Mouse (Mus musculus) kidney, adult 2 months (tissue): Measurements from ENCODE around the gene Psme1. TPM values are rescaled to one million over a fixed set of nuclear protein-coding genes. Genes with fewer than 3 reads are reported as not detected.

Experiments used
- DNase-seq: peaks from one replicate; pipeline ENCODE4 v3.0.0; 2021
- H3K27ac ChIP-seq: fragments of 200-500 bp; 2 replicates; pipeline ENCODE4 v1.5.1; 2012; ENCODE audit warnings: low read depth, low read length, control low read depth, inconsistent platforms; ENCODE audit not compliant: insufficient read depth
- H3K27me3 ChIP-seq: fragments of 200-500 bp; replicated peaks from 2 replicates; pipeline ENCODE4 v1.6.1; 2012; ENCODE audit warnings: mild to moderate bottlenecking, moderate library complexity, low read length, inconsistent platforms; ENCODE audit not compliant: control insufficient read depth, insufficient read depth
- H3K36me3 ChIP-seq: fragments of 200-500 bp; 2 replicates; pipeline ENCODE4 v1.6.1; 2012; ENCODE audit warnings: mild to moderate bottlenecking, moderate library complexity, low read length, inconsistent platforms; ENCODE audit not compliant: control insufficient read depth, insufficient read depth
- H3K4me1 ChIP-seq: fragments of 200-500 bp; 2 replicates; pipeline ENCODE4 v1.6.1; 2011; ENCODE audit warnings: low read length; ENCODE audit not compliant: control insufficient read depth, insufficient read depth
- H3K4me3 ChIP-seq: fragments of 200-500 bp; 2 replicates; pipeline ENCODE4 v1.5.1; 2011; ENCODE audit warnings: mild to moderate bottlenecking, low read depth, low read length, control low read depth; ENCODE audit not compliant: insufficient read depth
- CTCF ChIP-seq: fragments of 200-500 bp; conservative IDR thresholded peaks from 2 replicates; pipeline ENCODE4 v1.5.1; 2011; ENCODE audit warnings: low read depth, mild to moderate bottlenecking, control low read depth, low read length, moderate library complexity, mixed read lengths; ENCODE audit not compliant: insufficient read depth, insufficient read length
- POLR2A ChIP-seq: fragments of 200-500 bp; IDR thresholded peaks from one replicate; pipeline ENCODE4 v1.6.1; 2011; ENCODE audit warnings: low read depth, low read length, control low read depth
- WGBS: fragments of 180-500 bp; shearing (Covaris S2); methylation state at CpG from one replicate; pipeline ENCODE4 v1.1.7; 2018; 5-methylcytosine and 5-hydroxymethylcytosine counted together
- polyA plus RNA-seq: library from polyadenylated mRNA; depleted of rRNA; stranded (reverse); fragments of >200 nt; gene quantifications from 2 replicates; pipeline ENCODE4 v1.2.3, GENCODE M21; 2012

The Psme1 gene
- polyA plus RNA-seq, 1 experiment = 77.5 TPM

GRCm38 (mm10) chr14:55581981-55582681, 4.2 kb downstream of the Psme1 start:
- WGBS = 68% methylated on average over 9 of the region's 9 CpGs
- no peak overlapping the region for H3K27ac ChIP-seq
- TF ChIP-seq POLR2A = no peak
- TF ChIP-seq CTCF = peak; percentile 44
- H3K4me3 ChIP-seq = no peak overlapping the region
- DNase-seq = no peak
- H3K36me3 ChIP-seq = no peaks in the 10 kb centered on the region
- no peaks in the 10 kb centered on the region for H3K27me3 ChIP-seq
- H3K4me1 ChIP-seq = peaks cover 11% of the 10 kb centered on the region; the same call in 1 of the 2 replicates

- no peaks in the 10 kb centered on the region; the same call in 1 of the 2 replicates for H3K36me3 ChIP-seq
- 53% methylated on average over 5 of the region's 5 CpGs for WGBS
- TF ChIP-seq CTCF = no peak
- no peak for TF ChIP-seq POLR2A
- DNase-seq = no peak
- no peak overlapping the region for H3K27ac ChIP-seq
- H3K4me1 ChIP-seq = peaks cover 11% of the 10 kb centered on the region; the same call in 1 of the 2 replicates
- H3K4me3 ChIP-seq = peak overlapping the region; percentile 97
- no peaks in the 10 kb centered on the region for H3K27me3 ChIP-seq
Observed at GRCm38 (mm10) chr14:55584303-55584701, 6.4 kb downstream of the Psme1 start.

DNA sequence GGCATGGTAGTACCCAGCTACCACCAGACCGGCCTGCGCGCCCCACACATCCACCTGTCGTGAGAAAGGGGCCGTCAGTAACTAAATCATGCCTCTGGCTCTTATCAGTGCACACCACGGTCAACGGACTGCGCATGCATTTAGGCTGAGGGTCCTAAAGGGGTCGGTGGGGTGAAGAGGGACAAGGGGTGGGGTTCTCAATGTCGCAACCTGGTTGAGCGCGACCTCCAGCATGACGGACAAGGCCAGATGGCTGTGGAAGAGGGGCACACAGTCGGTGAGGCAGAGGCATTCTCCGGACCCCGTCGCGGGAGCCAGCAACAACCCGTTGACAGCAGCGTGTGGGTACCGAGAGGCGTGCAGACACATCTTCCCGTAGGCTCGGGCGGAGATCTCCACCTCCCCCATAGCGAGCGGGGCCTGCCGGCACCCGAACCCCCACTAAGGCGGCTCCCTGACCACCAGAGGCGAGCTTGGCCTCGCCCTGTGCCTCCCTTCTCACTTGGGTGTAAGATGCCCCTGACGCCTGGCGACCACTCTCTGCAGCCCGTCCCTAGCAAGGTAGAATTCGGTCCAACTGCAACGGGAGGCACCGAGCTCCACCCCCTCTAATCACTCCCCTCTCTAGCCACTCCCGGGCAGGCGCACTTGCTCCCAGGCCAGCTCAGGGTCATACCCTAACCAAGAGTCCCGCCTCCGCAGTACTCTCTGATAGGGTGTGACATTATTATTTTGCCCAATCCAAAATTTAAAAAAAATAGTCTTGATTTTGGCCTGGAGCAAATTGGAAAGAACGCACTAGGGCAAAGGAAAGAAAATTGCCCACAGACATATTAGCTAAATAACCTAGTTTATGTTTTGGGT, 7.0 kb downstream of the Psme1 start, which contains the start of gene Emc9:
Gene Emc9, minus strand, starts transcription at position 601 of the 864 bp plus-strand sequence.
- Histone ChIP-seq H3K4me1 (peaks cover 11% of the 10 kb centered on the region; the same call in 1 of the 2 replicates), H3K27ac (peak within 1 kb of the TSS; percentile 58; the same call in 1 of the 2 replicates), H3K36me3 (no peaks in the 10 kb centered on the region; the same call in 1 of the 2 replicates), H3K27me3 (no peaks in the 10 kb centered on the region), H3K4me3 (peak within 1 kb of the TSS; percentile 97)
- 5% methylated on average over 43 of the region's 43 CpGs for WGBS
- no peak for TF ChIP-seq POLR2A
- TF ChIP-seq CTCF = no peak
- peak; percentile 90 for DNase-seq

DNA sequence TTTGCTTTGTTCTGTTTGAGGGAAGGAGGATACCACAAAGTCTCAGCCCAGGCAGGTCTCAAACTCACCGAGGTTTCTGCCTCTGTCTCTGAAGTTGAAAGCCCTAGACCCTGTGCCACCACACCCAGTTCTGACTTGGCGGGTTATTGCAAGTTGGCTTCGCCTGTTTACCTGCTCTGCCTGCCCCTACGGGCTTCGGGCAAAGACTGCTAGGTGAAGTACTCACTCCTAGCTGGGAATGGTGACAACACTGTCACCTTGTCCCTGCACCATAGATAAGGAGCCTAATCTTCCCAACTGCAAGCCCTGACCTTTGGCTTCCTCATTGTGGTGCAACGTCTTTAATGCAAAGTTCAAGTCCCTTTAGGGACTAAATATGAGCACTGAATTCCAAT, 7.6 kb downstream of the Psme1 start:
- H3K4me1 ChIP-seq = peaks cover 11% of the 10 kb centered on the region; the same call in 1 of the 2 replicates
- H3K36me3 ChIP-seq = no peaks in the 10 kb centered on the region; the same call in 1 of the 2 replicates
- H3K4me3 ChIP-seq = no peak overlapping the region
- no peaks in the 10 kb centered on the region for H3K27me3 ChIP-seq
- no peak for TF ChIP-seq POLR2A
- 57% methylated on average over 6 of the region's 6 CpGs for WGBS
- no peak for DNase-seq
- H3K27ac ChIP-seq = 0 out of 2 replicates have a peak overlapping the region, but pooled peaks have one; percentile 13

DNA sequence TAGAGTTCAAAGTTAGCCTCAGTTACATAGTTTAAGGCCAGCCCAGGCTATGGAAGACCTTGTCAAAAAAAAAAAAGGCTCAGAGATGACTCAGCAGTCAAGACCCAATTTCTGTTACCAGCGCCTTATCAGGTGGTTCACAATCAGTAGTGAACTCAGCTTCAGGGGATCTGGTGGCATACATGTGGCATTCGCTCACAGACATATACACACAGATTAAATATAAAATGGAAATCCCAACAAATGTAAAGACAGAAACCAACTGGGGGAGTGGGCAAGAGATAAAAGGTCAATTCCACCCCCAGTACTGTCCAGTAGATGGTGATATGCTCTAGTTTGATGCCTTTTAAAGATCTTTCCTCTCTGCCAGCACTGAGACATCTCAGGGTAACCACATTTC, 8.2 kb downstream of the Psme1 start:
- DNase-seq = no peak
- Histone ChIP-seq H3K27ac (no peak overlapping the region), H3K27me3 (no peaks in the 10 kb centered on the region), H3K4me1 (peaks cover 11% of the 10 kb centered on the region; the same call in 1 of the 2 replicates), H3K4me3 (no peak overlapping the region), H3K36me3 (no peaks in the 10 kb centered on the region; the same call in 1 of the 2 replicates)
- no peak for TF ChIP-seq CTCF
- no peak for TF ChIP-seq POLR2A
- WGBS = 95% methylated on average over 2 of the region's 2 CpGs

GRCm38 (mm10) chr14:55589271-55589670, 11.3 kb downstream of the Psme1 start:
- TF ChIP-seq POLR2A (no peak), CTCF (no peak)
- Histone ChIP-seq H3K27ac (no peak overlapping the region), H3K27me3 (no peaks in the 10 kb centered on the region), H3K4me3 (no peak overlapping the region), H3K36me3 (peaks cover 1% of the 10 kb centered on the region), H3K4me1 (peaks cover 10% of the 10 kb centered on the region; the same call in 1 of the 2 replicates)
- no peak for DNase-seq
- 87% methylated on average over 5 of the region's 5 CpGs for WGBS
